Mouse (Mus musculus) heart, embryonic 11.5 days (tissue): ENCODE results near the gene Icosl. TPM values are rescaled to one million over a fixed set of nuclear protein-coding genes. Genes with fewer than 3 reads are reported as not detected.
"Not testable (repeated sequence)": the region's sequence is repeated elsewhere in the genome, so short reads cannot be mapped to it uniquely, and the experiment has no call there.

Experiments
- ATAC-seq: fragments of 200-750 bp; cut with Nextera tagmentation; replicated peaks from 2 replicates; pipeline ENCODE4 v1.8.0; 2017; ENCODE audit warnings: moderate library complexity; ENCODE audit not compliant: insufficient number of reproducible peaks, low FRiP score, low TSS enrichment
- H3K27ac ChIP-seq: fragments of 300-500 bp; sonication (generic); 2 replicates; pipeline ENCODE4 v1.5.1; 2014; ENCODE audit warnings: mild to moderate bottlenecking, low read depth, low read length
- H3K27me3 ChIP-seq: fragments of 300-500 bp; sonication (generic); 2 replicates; pipeline ENCODE4 v1.6.1; 2014; ENCODE audit warnings: mild to moderate bottlenecking, low read length, mixed read lengths; ENCODE audit not compliant: control insufficient read depth, insufficient read depth
- H3K36me3 ChIP-seq: fragments of 300-500 bp; sonication (generic); 2 replicates; pipeline ENCODE4 v1.6.1; 2014; ENCODE audit warnings: mild to moderate bottlenecking, low read length, moderate library complexity, mixed read lengths; ENCODE audit not compliant: control insufficient read depth, insufficient read depth
- H3K4me1 ChIP-seq: fragments of 300-500 bp; sonication (generic); 2 replicates; pipeline ENCODE4 v1.6.1; 2014; ENCODE audit warnings: low read length; ENCODE audit not compliant: control insufficient read depth, insufficient read depth
- H3K4me2 ChIP-seq: fragments of 300-500 bp; sonication (generic); 2 replicates; pipeline ENCODE4 v1.6.1; 2014; ENCODE audit warnings: mild to moderate bottlenecking, moderate library complexity
- H3K4me3 ChIP-seq: fragments of 300-500 bp; sonication (generic); 2 replicates; pipeline ENCODE4 v1.5.1; 2014; ENCODE audit warnings: low read depth, low read length
- H3K9ac ChIP-seq: fragments of 300-500 bp; sonication (generic); 2 replicates; pipeline ENCODE4 v1.6.1; 2014; ENCODE audit warnings: mild to moderate bottlenecking, low read depth, low read length, moderate library complexity
- H3K9me3 ChIP-seq: fragments of 300-500 bp; sonication (generic); replicated peaks from 2 replicates; pipeline ENCODE4 v1.6.1; 2016; ENCODE audit warnings: low read length; ENCODE audit not compliant: control insufficient read depth
- WGBS: fragments of 180-500 bp; shearing (Covaris S2); extraction: QIAGEN DNeasy Blood & Tissue Kit; methylation state at CpG from one replicate; pipeline ENCODE4 v1.1.7; 2014; ENCODE audit not compliant: insufficient replicate concordance; 5-methylcytosine and 5-hydroxymethylcytosine counted together
- polyA plus RNA-seq: library from polyadenylated mRNA; unstranded; fragments of >200 nt; fragmentation: Nextera tagmentation; extraction: Ambion mirVana; gene quantifications from 2 replicates; pipeline ENCODE4 v1.2.1, GENCODE M21; 2014

Gene Icosl
- 1.1 and 1.5 TPM in 2 replicates for polyA plus RNA-seq

GRCm38 (mm10) chr10:78069101-78070011 is at the start of gene Icosl:
Icosl (plus strand) TSS chr10:78069302.
- H3K27ac ChIP-seq, result no peak within 1 kb of the TSS
- peak within 1 kb of the TSS; percentile 62 for H3K4me3 ChIP-seq
- H3K27me3 ChIP-seq, result peaks cover 12% of the 10 kb centered on the region; the same call in 1 of the 2 replicates
- H3K4me2 ChIP-seq, result peak within 1 kb of the TSS; percentile 93
- WGBS, result under 1% methylated on average over 66 of the region's 66 CpGs
- no peaks in the 10 kb centered on the region for H3K4me1 ChIP-seq
- no peaks in the 10 kb centered on the region for H3K9me3 ChIP-seq
- peak; percentile 82 for ATAC-seq
- peak within 1 kb of the TSS; percentile 68 for H3K9ac ChIP-seq
- no peaks in the 10 kb centered on the region for H3K36me3 ChIP-seq

GRCm38 (mm10) chr10:78019984-78020383 is 49.1 kb upstream of the Icosl start:
- not testable (repeated sequence) for ATAC-seq, H3K36me3 ChIP-seq, H3K4me2 ChIP-seq, H3K9ac ChIP-seq, H3K9me3 ChIP-seq, H3K27ac ChIP-seq, H3K27me3 ChIP-seq, H3K4me1 ChIP-seq, H3K4me3 ChIP-seq
- 96% methylated on average over 6 of the region's 11 CpGs for WGBS

- H3K27ac ChIP-seq, H3K27me3 ChIP-seq, H3K4me2 ChIP-seq, H3K36me3 ChIP-seq, H3K9me3 ChIP-seq, H3K4me3 ChIP-seq, ATAC-seq, H3K9ac ChIP-seq, H3K4me1 ChIP-seq: not testable (repeated sequence)
- 85% methylated on average over 6 of the region's 8 CpGs for WGBS
Observed at GRCm38 (mm10) chr10:78025453-78025852, 43.6 kb upstream of the Icosl start.

GRCm38 (mm10) chr10:78028129-78028528 is 41.0 kb upstream of the Icosl start:
- Histone ChIP-seq H3K36me3 (no peaks in the 10 kb centered on the region), H3K27ac (no peak overlapping the region), H3K4me2 (no peak overlapping the region), H3K4me1 (no peaks in the 10 kb centered on the region), H3K27me3 (no peaks in the 10 kb centered on the region), H3K9me3 (no peaks in the 10 kb centered on the region), H3K4me3 (no peak overlapping the region), H3K9ac (no peak overlapping the region)
- WGBS, result 4% methylated on average over 5 of the region's 5 CpGs
- 0 out of 2 replicates have a peak, but pooled peaks have one; percentile 7 for ATAC-seq

- WGBS, result 88% methylated on average over 1 of the region's 1 CpGs
- H3K36me3 ChIP-seq, result no peaks in the 10 kb centered on the region
- H3K9me3 ChIP-seq, result no peaks in the 10 kb centered on the region
Observed at GRCm38 (mm10) chr10:78029080-78029479, 40.0 kb upstream of the Icosl start.

GRCm38 (mm10) chr10:78031987-78032386 is 37.1 kb upstream of the Icosl start:
- no peaks in the 10 kb centered on the region for H3K36me3 ChIP-seq
- H3K4me3 ChIP-seq, result no peak overlapping the region
- 83% methylated on average over 2 of the region's 2 CpGs for WGBS
- H3K4me1 ChIP-seq, result no peaks in the 10 kb centered on the region
- no peak overlapping the region for H3K9ac ChIP-seq
- H3K4me2 ChIP-seq, result no peak overlapping the region
- H3K27me3 ChIP-seq, result no peaks in the 10 kb centered on the region
- ATAC-seq, result no peak
- no peaks in the 10 kb centered on the region for H3K9me3 ChIP-seq
- no peak overlapping the region for H3K27ac ChIP-seq

More at GRCm38 (mm10) chr10:78029080-78029479, 40.0 kb upstream of the Icosl start:
- no peak overlapping the region for H3K4me3 ChIP-seq
- no peak overlapping the region for H3K9ac ChIP-seq
- H3K4me1 ChIP-seq, result no peaks in the 10 kb centered on the region
- no peak for ATAC-seq
- H3K27ac ChIP-seq, result no peak overlapping the region
- H3K27me3 ChIP-seq, result no peaks in the 10 kb centered on the region
- H3K4me2 ChIP-seq, result no peak overlapping the region

- no peak overlapping the region for H3K27ac ChIP-seq
- no peak overlapping the region for H3K9ac ChIP-seq
- no peak for ATAC-seq
- WGBS, result 71% methylated on average over 4 of the region's 4 CpGs
- no peaks in the 10 kb centered on the region for H3K36me3 ChIP-seq
- H3K4me2 ChIP-seq, result no peak overlapping the region
- H3K4me1 ChIP-seq, result no peaks in the 10 kb centered on the region
- H3K4me3 ChIP-seq, result no peak overlapping the region
- peaks cover under 1% of the 10 kb centered on the region; the same call in 1 of the 2 replicates for H3K27me3 ChIP-seq
- no peaks in the 10 kb centered on the region for H3K9me3 ChIP-seq
Observed at GRCm38 (mm10) chr10:78037139-78037538, 32.0 kb upstream of the Icosl start.

GRCm38 (mm10) chr10:78041647-78042046 is 27.5 kb upstream of the Icosl start, which contains the start of gene Dnmt3l:
Dnmt3l (plus strand) TSS chr10:78041947.
- Histone ChIP-seq H3K36me3 (no peaks in the 10 kb centered on the region), H3K4me2 (no peak within 1 kb of the TSS), H3K4me3 (no peak within 1 kb of the TSS), H3K9ac (no peak within 1 kb of the TSS), H3K4me1 (peaks cover 6% of the 10 kb centered on the region; the same call in 1 of the 2 replicates), H3K27ac (no peak within 1 kb of the TSS), H3K27me3 (peaks cover 11% of the 10 kb centered on the region), H3K9me3 (no peaks in the 10 kb centered on the region)
- WGBS, result 84% methylated on average over 5 of the region's 5 CpGs
- no peak for ATAC-seq
